8 mouse cellular contexts compared by ENCODE assay signal in the genomic region with DNA sequence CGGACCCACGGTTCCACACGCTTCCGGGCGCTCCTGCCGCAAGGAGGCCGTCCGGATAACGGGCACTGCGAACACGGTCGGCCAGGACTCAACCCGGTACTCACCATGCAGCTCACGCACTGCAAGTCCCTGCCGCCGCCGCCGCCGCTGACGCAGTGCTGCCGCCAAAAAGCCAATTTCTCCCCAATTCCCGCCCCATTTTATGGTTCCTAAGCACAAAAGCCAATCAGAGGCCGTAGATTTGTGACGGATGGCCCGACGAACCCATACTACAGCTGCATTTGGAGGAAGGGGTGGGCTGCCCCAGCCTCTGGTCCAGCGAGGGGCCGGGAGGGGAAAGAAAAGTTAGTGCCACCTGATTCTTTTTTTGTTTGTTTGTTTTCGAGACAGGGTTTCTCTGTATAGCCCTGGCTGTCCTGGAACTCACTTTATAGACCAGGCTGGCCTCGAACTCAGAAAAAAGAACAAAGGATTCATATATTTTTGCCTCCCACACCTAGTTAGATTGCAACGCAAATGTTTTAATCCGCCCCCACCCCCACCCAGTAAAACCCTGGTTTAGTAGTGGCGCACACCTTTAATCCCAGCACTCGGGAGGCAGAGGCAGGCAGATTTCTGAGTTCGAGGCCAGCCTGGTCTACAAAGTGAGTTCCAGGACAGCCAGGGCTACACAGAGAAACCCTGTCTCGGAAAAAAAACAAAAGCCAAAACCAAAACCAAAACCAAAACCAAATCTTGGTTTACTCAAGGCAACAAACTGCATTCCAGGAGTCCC.
DNase-seq lines count a peak whose midpoint lies in the region; ATAC-seq lines count a peak whose summit lies in the region.

No protein-coding gene starts in this region.

- peaks cover 14% of the 10 kb centered on the region for H3K36me3 ChIP-seq in intestine, embryonic 14.5 days (ENCODE audit: control insufficient read depth, insufficient read depth, low read length)

- no peaks in the 10 kb centered on the region for H3K27me3 ChIP-seq in intestine, embryonic 14.5 days (replicated peaks; ENCODE audit: control insufficient read depth, insufficient read depth, low read length)

- 10% methylated on average over 36 of the region's 36 CpGs for WGBS in intestine, embryonic 14.5 days

- no peaks in the 10 kb centered on the region for H3K9me3 ChIP-seq in intestine, embryonic 14.5 days (ENCODE audit: control insufficient read depth, low read length)

- peak; percentile 79 to 83 for DNase-seq in adrenal gland, adult 18-20 months (ENCODE audit: low spot score in 2 of 2)
- peak; percentile 96 for DNase-seq in embryo, embryonic 11 days
- DNase-seq in gastrocnemius, postnatal 25 days = peak; percentile 87
- peak; percentile 95 for DNase-seq in intestine, embryonic 14.5 days (ENCODE audit: low spot score)
- DNase-seq in left cerebral cortex, postnatal 14 days (ENCODE audit: low spot score in 2 of 2) = peak; percentile 85 to 86
- peak; percentile 93 for DNase-seq in mesoderm, embryonic 11.5 days (ENCODE audit: low read depth, low spot score)
- DNase-seq in right cerebral cortex, postnatal 36 days (ENCODE audit: low spot score in 2 of 2) = peak; percentile 74 to 76
- peak; percentile 93 for DNase-seq in yolk sac, embryonic 10.5 days (ENCODE audit: low spot score)

- intact Hi-C loops in left cerebral cortex, postnatal 14 days (cut with DNase I) = no loop called here

- peak overlapping the region; percentile 63 for H3K9ac ChIP-seq in intestine, embryonic 14.5 days (ENCODE audit: low read length)

- peaks cover 7% of the 10 kb centered on the region for H3K4me1 ChIP-seq in intestine, embryonic 14.5 days (replicated peaks; ENCODE audit: control insufficient read depth, insufficient read depth, low read length)

- ATAC-seq in intestine, embryonic 14.5 days (replicated peaks; ENCODE audit: low FRiP score, low TSS enrichment, low read depth) = peak; percentile 91

- peak overlapping the region; percentile 58 for H3K4me2 ChIP-seq in intestine, embryonic 14.5 days (ENCODE audit: low read length)

- H3K4me3 ChIP-seq in intestine, embryonic 14.5 days (ENCODE audit: low read depth, low read length) = peak overlapping the region; percentile 60

- no peak overlapping the region for H3K27ac ChIP-seq in intestine, embryonic 14.5 days (ENCODE audit: low read depth)
